Mouse (Mus musculus) naive thymus-derived CD4-positive, alpha-beta T cell, adult 2 months (primary cell): ENCODE data around the gene Ptpn1.
A peak's percentile ranks its signal among the peaks of the same experiment; 100 is the strongest.

Source experiments
- DNase-seq: peaks from one replicate; pipeline ENCODE4 v3.0.0-alpha.2; 2011; ENCODE audit warnings: low read depth

Ptpn1 gene

GRCm38 (mm10) chr2:167972809-167973208 is 41.0 kb downstream of the Ptpn1 start:
- DNase-seq = no peak

- peak; percentile 28 for DNase-seq
These were observed 43.9 kb downstream of the Ptpn1 start for GRCm38 (mm10) chr2:167975746-167976145.

- DNase-seq = no peak
These were observed 46.4 kb downstream of the Ptpn1 start for GRCm38 (mm10) chr2:167978271-167978670.

- DNase-seq = no peak
These were observed 48.5 kb downstream of the Ptpn1 start for GRCm38 (mm10) chr2:167980391-167980790.

GRCm38 (mm10) chr2:167982646-167983045 is 50.8 kb downstream of the Ptpn1 start:
- DNase-seq = no peak

- DNase-seq = no peak
These were observed 52.5 kb downstream of the Ptpn1 start for GRCm38 (mm10) chr2:167984371-167984770.

GRCm38 (mm10) chr2:167984946-167985345 is 53.1 kb downstream of the Ptpn1 start:
- DNase-seq = no peak

- DNase-seq = peak; percentile 83
These were observed 54.9 kb downstream of the Ptpn1 start for GRCm38 (mm10) chr2:167986762-167987161.

GRCm38 (mm10) chr2:167987640-167988039 is 55.8 kb downstream of the Ptpn1 start:
- DNase-seq = no peak

GRCm38 (mm10) chr2:167989310-167989709 is 57.5 kb downstream of the Ptpn1 start:
- DNase-seq = peak; percentile 70

- no peak for DNase-seq
These were observed 61.4 kb downstream of the Ptpn1 start for GRCm38 (mm10) chr2:167993260-167993659.

GRCm38 (mm10) chr2:167995870-167996635 is 64.2 kb downstream of the Ptpn1 start:
- DNase-seq = peak; percentile 57

- DNase-seq = peak; percentile 71
These were observed 64.9 kb downstream of the Ptpn1 start for GRCm38 (mm10) chr2:167996672-167997215.

GRCm38 (mm10) chr2:167997562-167997961 is 65.7 kb downstream of the Ptpn1 start:
- DNase-seq = peak; percentile 80

GRCm38 (mm10) chr2:167999145-167999743 is 67.4 kb downstream of the Ptpn1 start:
- DNase-seq = no peak

GRCm38 (mm10) chr2:168002188-168002587 is 70.3 kb downstream of the Ptpn1 start:
- DNase-seq = no peak

GRCm38 (mm10) chr2:168002884-168003283 is 71.0 kb downstream of the Ptpn1 start:
- DNase-seq = no peak

GRCm38 (mm10) chr2:168003431-168003830 is 71.6 kb downstream of the Ptpn1 start:
- DNase-seq = no peak

GRCm38 (mm10) chr2:168004369-168004768 is 72.5 kb downstream of the Ptpn1 start:
- no peak for DNase-seq

GRCm38 (mm10) chr2:168005005-168005404 is 73.1 kb downstream of the Ptpn1 start:
- peak; percentile 8 for DNase-seq

- DNase-seq = peak; percentile 25
These were observed 73.8 kb downstream of the Ptpn1 start for GRCm38 (mm10) chr2:168005616-168006015.

GRCm38 (mm10) chr2:168006489-168006888 is 74.6 kb downstream of the Ptpn1 start:
- no peak for DNase-seq

- no peak for DNase-seq
These were observed 76.3 kb downstream of the Ptpn1 start for GRCm38 (mm10) chr2:168008132-168008531.
